Mouse (Mus musculus): ENCODE data around the gene Patj. TPM values are rescaled to one million over a fixed set of nuclear protein-coding genes. Genes with fewer than 3 reads are reported as not detected.
"Not testable (repeated sequence)": the region's sequence is repeated elsewhere in the genome, so short reads cannot be mapped to it uniquely, and the experiment has no call there.

The Patj gene
- total RNA-seq (2017) = 26.1 and 26.9 TPM in 2 replicates

GRCm38 (mm10) chr4:98395690-98396437 lies at the start of gene Patj:
Gene Patj, plus strand, starts transcription at chr4:98395785.
- peak; percentile 78 to 82 for ATAC-seq (replicated peaks in 1 of 2; ENCODE audit: insufficient read depth in 1 of 2, low FRiP score in 2 of 2, low TSS enrichment in 1 of 2, low read depth in 1 of 2, poor library complexity in 2 of 2, severe bottlenecking in 2 of 2)

GRCm38 (mm10) chr4:98348580-98348979 lies 47.0 kb upstream of the Patj start:
- ATAC-seq (replicated peaks in 1 of 2; ENCODE audit: insufficient read depth in 1 of 2, low FRiP score in 2 of 2, low TSS enrichment in 1 of 2, low read depth in 1 of 2, poor library complexity in 2 of 2, severe bottlenecking in 2 of 2) = no peak

- ATAC-seq (replicated peaks in 1 of 2; ENCODE audit: insufficient read depth in 1 of 2, low FRiP score in 2 of 2, low TSS enrichment in 1 of 2, low read depth in 1 of 2, poor library complexity in 2 of 2, severe bottlenecking in 2 of 2) = no peak
Observed at GRCm38 (mm10) chr4:98358034-98358809, 37.4 kb upstream of the Patj start.

GRCm38 (mm10) chr4:98375401-98375800 lies 20.2 kb upstream of the Patj start:
- peak; percentile 42 to 53; a peak in 2 of 4 replicates for ATAC-seq (replicated peaks in 1 of 2; ENCODE audit: insufficient read depth in 1 of 2, low FRiP score in 2 of 2, low TSS enrichment in 1 of 2, low read depth in 1 of 2, poor library complexity in 2 of 2, severe bottlenecking in 2 of 2)

GRCm38 (mm10) chr4:98376943-98377342 lies 18.6 kb upstream of the Patj start:
- ATAC-seq (replicated peaks in 1 of 2; ENCODE audit: insufficient read depth in 1 of 2, low FRiP score in 2 of 2, low TSS enrichment in 1 of 2, low read depth in 1 of 2, poor library complexity in 2 of 2, severe bottlenecking in 2 of 2) = no peak

- peak; percentile 96 to 97 for ATAC-seq (replicated peaks in 1 of 2; ENCODE audit: insufficient read depth in 1 of 2, low FRiP score in 2 of 2, low TSS enrichment in 1 of 2, low read depth in 1 of 2, poor library complexity in 2 of 2, severe bottlenecking in 2 of 2)
Observed at GRCm38 (mm10) chr4:98382716-98383424, 12.7 kb upstream of the Patj start, which contains the start of gene Tm2d1. Gene Tm2d1, minus strand, starts transcription at chr4:98383306.

- no peak for ATAC-seq (replicated peaks in 1 of 2; ENCODE audit: insufficient read depth in 1 of 2, low FRiP score in 2 of 2, low TSS enrichment in 1 of 2, low read depth in 1 of 2, poor library complexity in 2 of 2, severe bottlenecking in 2 of 2)
Observed at GRCm38 (mm10) chr4:98385036-98385435, 10.5 kb upstream of the Patj start.

GRCm38 (mm10) chr4:98395346-98395689 lies 267 bp upstream of the Patj start:
- ATAC-seq (replicated peaks in 1 of 2; ENCODE audit: insufficient read depth in 1 of 2, low FRiP score in 2 of 2, low TSS enrichment in 1 of 2, low read depth in 1 of 2, poor library complexity in 2 of 2, severe bottlenecking in 2 of 2) = no peak; a peak in 1 of 4 replicates

GRCm38 (mm10) chr4:98400926-98401583 lies 5.5 kb downstream of the Patj start:
- no peak for ATAC-seq (replicated peaks in 1 of 2; ENCODE audit: insufficient read depth in 1 of 2, low FRiP score in 2 of 2, low TSS enrichment in 1 of 2, low read depth in 1 of 2, poor library complexity in 2 of 2, severe bottlenecking in 2 of 2)

GRCm38 (mm10) chr4:98401584-98401962 lies 6.0 kb downstream of the Patj start:
- ATAC-seq (replicated peaks in 1 of 2; ENCODE audit: insufficient read depth in 1 of 2, low FRiP score in 2 of 2, low TSS enrichment in 1 of 2, low read depth in 1 of 2, poor library complexity in 2 of 2, severe bottlenecking in 2 of 2) = no peak

- ATAC-seq (replicated peaks in 1 of 2; ENCODE audit: insufficient read depth in 1 of 2, low FRiP score in 2 of 2, low TSS enrichment in 1 of 2, low read depth in 1 of 2, poor library complexity in 2 of 2, severe bottlenecking in 2 of 2) = no peak
Observed at GRCm38 (mm10) chr4:98403492-98403891, 7.9 kb downstream of the Patj start.

- ATAC-seq (replicated peaks in 1 of 2; ENCODE audit: insufficient read depth in 1 of 2, low FRiP score in 2 of 2, low TSS enrichment in 1 of 2, low read depth in 1 of 2, poor library complexity in 2 of 2, severe bottlenecking in 2 of 2) = no peak
Observed at GRCm38 (mm10) chr4:98404412-98404811, 8.8 kb downstream of the Patj start.

- ATAC-seq (replicated peaks in 1 of 2; ENCODE audit: insufficient read depth in 1 of 2, low FRiP score in 2 of 2, low TSS enrichment in 1 of 2, low read depth in 1 of 2, poor library complexity in 2 of 2, severe bottlenecking in 2 of 2) = no peak
Observed at GRCm38 (mm10) chr4:98408455-98408854, 12.9 kb downstream of the Patj start.

- ATAC-seq (replicated peaks in 1 of 2; ENCODE audit: insufficient read depth in 1 of 2, low FRiP score in 2 of 2, low TSS enrichment in 1 of 2, low read depth in 1 of 2, poor library complexity in 2 of 2, severe bottlenecking in 2 of 2) = not testable (repeated sequence)
Observed at GRCm38 (mm10) chr4:98415150-98415549, 19.6 kb downstream of the Patj start.

GRCm38 (mm10) chr4:98428371-98428770 lies 32.8 kb downstream of the Patj start:
- no peak for ATAC-seq (replicated peaks in 1 of 2; ENCODE audit: insufficient read depth in 1 of 2, low FRiP score in 2 of 2, low TSS enrichment in 1 of 2, low read depth in 1 of 2, poor library complexity in 2 of 2, severe bottlenecking in 2 of 2)

GRCm38 (mm10) chr4:98435641-98436457 lies 40.3 kb downstream of the Patj start:
- 0 out of 4 replicates have a peak, but pooled peaks of 1 of the 2 experiments have one; percentile 11 for ATAC-seq (replicated peaks in 1 of 2; ENCODE audit: insufficient read depth in 1 of 2, low FRiP score in 2 of 2, low TSS enrichment in 1 of 2, low read depth in 1 of 2, poor library complexity in 2 of 2, severe bottlenecking in 2 of 2)
